Mouse (Mus musculus): ENCODE measurements around the gene Tmem19.

GRCm38 (mm10) chr10:115383644-115384220, 21.4 kb upstream of the Tmem19 start:
- TF ChIP-seq CTCF (IDR thresholded peaks at IDR 0.05; ENCODE audit: low read depth, low read length) (no peak), POLR2A (IDR thresholded peaks at IDR 0.05; ENCODE audit: insufficient read depth, low read length) (no peak)
